Mouse (Mus musculus) left cerebral cortex, adult 2 months (tissue): ENCODE data around the gene Als2. TPM values are rescaled to one million over a fixed set of nuclear protein-coding genes. Genes with fewer than 3 reads are reported as not detected.

ENCODE experiments used
- DNase-seq, 2 experiments: peaks; one replicate each; pipeline ENCODE4 v3.0.0; 2021 to 2022; ENCODE audit warnings: low spot score in 2 of 2, mixed read lengths in 1 of 2; ENCODE audit errors: extremely low spot score in 1 of 2
- H3K27ac ChIP-seq: fragments of 200-600 bp; 2 replicates; pipeline ENCODE4 v1.8.1; 2022
- H3K4me3 ChIP-seq: fragments of 200-600 bp; 2 replicates; pipeline ENCODE4 v1.8.1; 2022
- CTCF ChIP-seq: fragments of 200-600 bp; IDR thresholded peaks from 2 replicates; pipeline ENCODE4 v1.8.1; 2022; ENCODE audit warnings: antibody characterized with exemption, mild to moderate bottlenecking, moderate library complexity
- intact Hi-C: fragments of 180-260 bp; cut with DNase I; formaldehyde crosslinking; loops from one replicate; pipeline ENCODE4 v1.15.1; 2025
- total RNA-seq, 2 experiments: library from RNA; stranded (reverse); gene quantifications; 2 replicates each; pipeline ENCODE4 v1.2.3; 2021

Gene Als2
- total RNA-seq, 2 experiments from 2014 or later, result 35.1 to 37.5 TPM

GRCm38 (mm10) chr1:59247602-59248001, 10.6 kb upstream of the Als2 start:
- H3K27ac ChIP-seq, result no peak overlapping the region
- H3K4me3 ChIP-seq, result no peak overlapping the region
- peak; percentile 68 for TF ChIP-seq CTCF
- intact Hi-C loops, result loop anchor here (2.0 kb wide), 1 partner anchor 375 kb away; no protein-coding TSS in a partner anchor
- peak; percentile 28 to 43 for DNase-seq

GRCm38 (mm10) chr1:59243770-59244169, 6.7 kb upstream of the Als2 start:
- intact Hi-C loops, result no loop called here
- Histone ChIP-seq H3K27ac (no peak overlapping the region), H3K4me3 (no peak overlapping the region)
- no peak for DNase-seq
- TF ChIP-seq CTCF, result no peak

GRCm38 (mm10) chr1:59237614-59238211, 682 bp upstream of the Als2 start:
- intact Hi-C loops, result loop anchor here (2.0 to 10.0 kb wide), 4 partner anchors 115 to 467 kb away; partner anchors contain the start of gene Tmem237
- peak; percentile 68 for TF ChIP-seq CTCF
- DNase-seq, result peak; percentile 59 to 60
- H3K27ac ChIP-seq, result peak overlapping the region; percentile 93
- H3K4me3 ChIP-seq, result peak overlapping the region; percentile 100

- TF ChIP-seq CTCF, result no peak
- H3K27ac ChIP-seq, result no peak overlapping the region
- DNase-seq, result no peak
Observed at GRCm38 (mm10) chr1:59229187-59229586, 7.8 kb downstream of the Als2 start.

GRCm38 (mm10) chr1:59228552-59228951, 8.5 kb downstream of the Als2 start:
- no peak for TF ChIP-seq CTCF
- intact Hi-C loops, result no loop called here
- Histone ChIP-seq H3K27ac (no peak overlapping the region), H3K4me3 (no peak overlapping the region)
- no peak for DNase-seq

More at GRCm38 (mm10) chr1:59229187-59229586, 7.8 kb downstream of the Als2 start:
- H3K4me3 ChIP-seq, result no peak overlapping the region
- intact Hi-C loops, result no loop called here

- no peak overlapping the region for H3K27ac ChIP-seq
- no peak for TF ChIP-seq CTCF
- no peak for DNase-seq
- H3K4me3 ChIP-seq, result no peak overlapping the region
- intact Hi-C loops, result no loop called here
Observed at GRCm38 (mm10) chr1:59222101-59222825, 14.8 kb downstream of the Als2 start.

- TF ChIP-seq CTCF, result no peak
- no peak overlapping the region for H3K27ac ChIP-seq
- intact Hi-C loops, result no loop called here
Observed at GRCm38 (mm10) chr1:59221591-59221990, 15.4 kb downstream of the Als2 start.

GRCm38 (mm10) chr1:59220371-59220770, 16.7 kb downstream of the Als2 start:
- DNase-seq, result no peak
- H3K4me3 ChIP-seq, result no peak overlapping the region
- TF ChIP-seq CTCF, result no peak; the same call in none of the 2 replicates
- no peak overlapping the region for H3K27ac ChIP-seq
- intact Hi-C loops, result no loop called here

More at GRCm38 (mm10) chr1:59221591-59221990, 15.4 kb downstream of the Als2 start:
- no peak for DNase-seq
- H3K4me3 ChIP-seq, result no peak overlapping the region

- DNase-seq, result no peak
- intact Hi-C loops, result no loop called here
Observed at GRCm38 (mm10) chr1:59215446-59215845, 21.6 kb downstream of the Als2 start.

GRCm38 (mm10) chr1:59212951-59213350, 24.1 kb downstream of the Als2 start:
- no peak overlapping the region for H3K27ac ChIP-seq
- no peak overlapping the region for H3K4me3 ChIP-seq
- TF ChIP-seq CTCF, result no peak
- DNase-seq, result no peak
- intact Hi-C loops, result no loop called here

More at GRCm38 (mm10) chr1:59215446-59215845, 21.6 kb downstream of the Als2 start:
- no peak for TF ChIP-seq CTCF
- Histone ChIP-seq H3K27ac (no peak overlapping the region), H3K4me3 (no peak overlapping the region)

- no peak for TF ChIP-seq CTCF
Observed at GRCm38 (mm10) chr1:59212076-59212779, 24.8 kb downstream of the Als2 start.

GRCm38 (mm10) chr1:59211651-59212050, 25.4 kb downstream of the Als2 start:
- DNase-seq, result no peak
- intact Hi-C loops, result no loop called here
- TF ChIP-seq CTCF, result no peak
- H3K4me3 ChIP-seq, result no peak overlapping the region
- H3K27ac ChIP-seq, result no peak overlapping the region

More at GRCm38 (mm10) chr1:59212076-59212779, 24.8 kb downstream of the Als2 start:
- no peak overlapping the region for H3K27ac ChIP-seq
- H3K4me3 ChIP-seq, result no peak overlapping the region
- intact Hi-C loops, result no loop called here
- DNase-seq, result no peak
